Mouse (Mus musculus): ENCODE measurements at regions not wholly inside any gene's neighbourhood (a gene's known extent, or its start where the extent isn't known, plus 50 kb on each side); places are given as distances from the start of the nearest gene placed in this dataset.

DNA sequence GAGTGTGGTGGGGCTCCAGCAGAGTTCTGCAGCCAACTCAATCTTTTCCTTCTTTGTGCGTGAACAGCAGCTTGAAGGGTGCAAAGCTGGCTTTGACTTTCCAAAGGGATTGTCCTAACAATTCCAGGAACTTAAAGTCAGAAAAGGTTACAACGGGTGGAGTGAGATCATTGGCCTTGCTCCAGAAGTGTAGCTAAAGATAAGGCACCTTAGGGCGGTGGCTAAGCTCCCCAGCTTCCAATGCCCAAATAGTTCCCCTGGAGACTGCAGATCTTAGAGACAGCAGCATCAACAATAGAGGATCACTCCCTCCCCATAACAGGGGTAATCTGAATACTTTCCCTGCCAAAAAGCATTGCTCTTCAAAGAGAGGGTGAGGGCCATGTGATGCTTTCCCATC is 62.3 kb upstream of the Cd93 start:
- peak; percentile 86 for DNase-seq

DNA sequence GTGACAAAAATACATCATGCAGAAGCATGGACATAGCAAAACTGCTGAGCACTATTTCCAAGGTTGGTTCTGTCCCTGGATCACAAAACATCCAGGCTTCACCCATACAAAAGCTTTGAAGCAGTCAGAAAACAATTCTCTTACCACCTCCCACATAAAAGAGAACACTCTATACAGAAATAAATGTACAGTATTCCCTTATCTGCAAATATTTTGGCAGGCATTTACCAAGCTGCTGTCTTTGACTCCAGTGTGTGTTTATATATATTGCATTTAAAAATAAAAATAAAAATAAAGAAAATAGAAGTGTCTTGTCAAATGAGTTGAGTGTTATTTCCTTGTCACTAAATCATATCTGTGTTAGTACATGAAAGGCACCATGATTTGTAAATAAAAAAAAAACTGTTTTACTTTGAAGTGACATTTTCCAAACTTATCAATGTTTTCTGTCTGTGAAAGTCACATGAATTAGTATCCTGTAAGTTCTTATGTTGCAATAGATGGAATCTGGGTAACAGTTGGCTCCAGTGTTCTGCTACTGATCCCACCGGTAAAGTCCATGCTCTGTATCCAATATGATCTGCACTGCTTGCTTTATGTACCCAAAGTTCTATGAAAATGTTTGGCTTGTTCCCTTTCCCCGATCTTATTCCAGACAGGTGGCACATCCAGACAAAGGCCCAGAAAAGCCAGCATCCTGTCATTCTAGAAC is 59.9 kb upstream of the Cd93 start:
- DNase-seq = no peak

DNA sequence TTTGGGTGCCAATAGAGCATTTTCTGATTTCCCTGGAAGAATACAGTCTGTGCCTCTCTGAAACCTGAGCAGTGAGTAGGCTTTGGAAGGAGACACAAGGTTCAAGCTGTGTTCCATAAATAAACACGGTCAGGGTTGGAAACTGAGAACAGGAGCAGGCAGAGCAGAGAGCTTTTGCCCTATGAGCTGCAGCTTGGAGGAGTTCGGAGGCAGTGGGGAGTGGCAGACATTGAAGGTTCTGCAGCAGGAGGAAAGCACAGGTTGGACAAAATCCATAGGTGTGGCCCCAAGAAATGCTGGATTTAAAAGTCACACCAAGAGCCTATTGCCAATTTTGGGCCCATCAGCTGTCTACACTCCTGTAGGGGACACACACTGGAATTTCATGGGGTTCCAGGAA is 59.0 kb upstream of the Cd93 start:
- no peak for DNase-seq

DNA sequence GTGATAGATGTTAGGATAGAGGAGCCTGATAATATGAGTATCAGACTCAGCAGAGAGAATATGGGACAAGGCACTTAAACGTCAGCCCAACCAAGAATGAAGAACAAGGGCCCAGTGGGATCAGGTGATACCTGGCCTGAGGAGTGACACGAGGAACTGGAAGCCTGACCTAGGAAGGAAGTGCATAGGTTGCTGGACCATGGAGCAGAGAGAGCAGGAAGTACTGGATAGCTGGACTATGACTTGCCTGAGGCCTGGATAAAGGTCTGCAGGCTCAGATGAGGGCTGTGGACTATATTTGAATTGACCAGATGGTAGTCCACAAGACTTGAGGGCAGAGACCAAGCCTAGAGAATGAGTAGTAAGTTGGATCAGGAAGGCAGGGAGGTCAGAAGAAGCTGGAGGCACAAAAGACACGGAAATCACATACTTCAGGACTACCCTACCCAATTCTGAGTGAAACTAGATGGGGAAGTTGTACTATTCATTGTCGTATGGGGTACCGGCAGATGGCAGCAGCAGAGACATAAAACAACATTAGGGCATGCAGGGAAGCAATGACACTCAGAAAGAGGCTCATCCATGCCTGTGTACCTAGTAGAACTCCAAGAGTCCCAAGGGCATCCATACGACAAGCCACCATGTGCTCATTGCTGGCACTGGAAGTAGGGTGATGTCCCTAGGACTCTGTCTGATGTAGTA is 57.0 kb upstream of the Cd93 start:
- DNase-seq = no peak

DNA sequence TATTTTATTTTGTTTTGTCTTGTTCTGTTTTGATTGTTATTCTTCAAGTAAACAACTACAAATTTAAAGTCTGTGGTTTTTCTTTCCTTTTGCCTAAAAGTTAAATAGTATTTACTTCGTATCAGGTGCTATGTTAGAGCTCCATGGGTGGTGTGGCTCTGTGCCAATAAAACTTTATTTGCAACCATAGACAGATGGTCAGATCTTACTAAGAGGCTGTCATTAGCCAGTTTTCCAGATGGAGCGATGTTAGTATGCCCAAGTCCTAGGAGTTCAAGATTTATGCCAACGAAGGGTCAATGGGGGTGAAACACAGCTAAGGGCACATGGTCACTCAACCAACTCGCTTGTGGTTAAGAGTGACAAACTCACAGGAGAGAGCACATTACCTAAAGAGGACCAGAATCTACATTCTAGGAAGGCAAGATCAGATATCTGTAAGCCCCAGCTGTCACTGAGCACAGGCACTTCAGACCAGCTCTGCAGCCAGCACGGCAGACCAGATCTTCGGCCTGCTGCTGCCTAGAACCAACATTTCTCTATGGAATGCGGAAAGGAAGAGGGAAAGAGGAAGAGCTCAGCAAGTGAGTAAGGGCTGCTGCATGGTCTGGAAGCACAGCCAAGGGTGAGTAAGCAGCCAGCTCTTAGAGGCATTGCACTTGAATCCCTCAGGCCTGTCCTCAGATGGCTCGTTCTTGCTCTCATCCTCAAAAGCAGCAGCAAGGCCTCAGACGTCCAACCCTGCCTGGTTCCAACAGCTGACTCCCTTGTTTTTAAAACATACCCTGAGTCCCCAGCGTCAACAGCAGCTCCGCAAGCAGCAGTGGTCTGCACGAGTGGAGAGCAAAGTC is 54.3 kb upstream of the Cd93 start:
- DNase-seq = no peak

DNA sequence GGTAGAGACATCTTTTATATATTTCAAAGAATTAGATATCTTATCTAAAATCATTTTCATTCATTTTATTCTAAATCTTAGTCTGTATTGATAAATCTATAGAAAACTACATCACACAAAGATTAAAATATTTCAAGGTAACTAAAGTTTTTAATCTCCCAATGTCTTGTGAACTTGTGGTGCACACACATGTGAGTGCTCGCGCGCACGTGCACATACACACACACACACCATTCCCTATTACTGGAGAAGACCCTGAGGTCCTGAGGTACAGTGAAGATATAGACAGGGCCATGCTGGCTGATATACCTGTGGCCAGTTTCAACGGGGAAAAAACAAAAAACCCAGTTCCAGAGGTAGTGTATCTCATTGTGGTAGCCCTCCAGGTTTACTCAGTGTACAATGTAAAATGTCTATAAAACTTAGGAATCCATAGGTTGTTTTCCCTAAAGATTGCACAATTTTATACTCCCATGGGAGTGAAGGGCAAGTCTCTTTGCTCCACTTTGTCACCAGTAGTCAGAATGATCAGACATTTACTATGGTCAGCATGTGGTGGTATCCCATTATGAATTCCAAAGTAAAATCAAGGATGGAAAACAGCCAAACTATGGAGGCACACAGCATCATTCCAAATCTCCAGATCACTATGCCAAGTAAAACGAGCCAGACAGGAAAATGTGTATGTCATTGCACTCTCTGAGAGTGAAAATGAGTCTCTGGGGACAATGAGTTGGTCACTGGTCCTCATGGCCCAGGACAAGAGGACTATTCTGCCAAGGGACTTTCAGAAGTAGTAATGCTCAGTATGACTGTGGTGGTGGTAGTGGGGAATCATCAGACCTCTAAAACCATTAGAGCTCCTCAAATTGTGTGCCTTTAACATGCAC is 53.0 kb upstream of the Cd93 start:
- no peak for DNase-seq

DNA sequence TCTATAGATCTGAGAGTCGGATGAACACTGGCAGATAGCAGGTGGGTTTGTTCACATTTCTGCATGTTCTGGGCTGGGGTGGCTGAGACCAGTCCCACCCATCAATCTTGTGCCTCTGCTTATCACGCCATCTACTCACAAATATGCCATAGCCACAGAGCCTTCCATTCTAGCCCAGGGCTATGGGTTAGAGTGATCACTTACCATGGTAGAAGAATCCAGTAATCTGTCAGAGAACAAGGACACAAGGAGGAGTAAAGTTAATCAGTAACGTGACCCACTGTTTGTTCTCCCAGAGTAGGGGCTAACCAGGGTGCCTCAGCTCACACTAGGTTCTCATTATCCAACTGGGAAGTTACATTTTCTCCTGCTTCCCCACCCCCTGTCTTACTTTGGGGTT is 52.1 kb upstream of the Cd93 start:
- DNase-seq = no peak

DNA sequence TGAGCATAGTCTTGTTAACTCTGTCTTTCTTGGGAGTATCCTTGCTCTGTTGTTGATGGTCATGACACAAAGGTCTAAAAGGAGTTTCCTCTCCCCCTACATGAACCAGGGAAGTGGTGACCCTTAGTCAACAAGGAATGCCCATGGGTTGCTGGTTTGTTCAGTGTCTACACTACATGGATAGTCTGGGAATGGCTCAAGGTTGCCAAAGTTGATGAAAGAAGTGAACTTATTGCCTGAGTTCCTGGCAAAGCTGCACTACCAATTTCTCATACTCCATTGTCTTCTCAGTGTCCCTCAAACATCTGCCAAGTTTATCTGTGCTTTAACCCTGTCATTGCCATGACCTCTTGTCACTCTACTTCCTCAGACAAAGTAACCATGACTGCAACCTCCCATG is 49.9 kb upstream of the Cd93 start:
- no peak for DNase-seq

Data from lung, postnatal 36 days (tissue).